Mouse (Mus musculus) A20 (cell line): ENCODE measurements around the gene Ncoa3.
A peak's percentile ranks its signal among the peaks of the same experiment; 100 is the strongest.

Source experiments
- DNase-seq: peaks from one replicate; pipeline ENCODE4 v3.0.0-alpha.2; 2011; ENCODE audit warnings: low read depth, low spot score

The Ncoa3 gene

DNA sequence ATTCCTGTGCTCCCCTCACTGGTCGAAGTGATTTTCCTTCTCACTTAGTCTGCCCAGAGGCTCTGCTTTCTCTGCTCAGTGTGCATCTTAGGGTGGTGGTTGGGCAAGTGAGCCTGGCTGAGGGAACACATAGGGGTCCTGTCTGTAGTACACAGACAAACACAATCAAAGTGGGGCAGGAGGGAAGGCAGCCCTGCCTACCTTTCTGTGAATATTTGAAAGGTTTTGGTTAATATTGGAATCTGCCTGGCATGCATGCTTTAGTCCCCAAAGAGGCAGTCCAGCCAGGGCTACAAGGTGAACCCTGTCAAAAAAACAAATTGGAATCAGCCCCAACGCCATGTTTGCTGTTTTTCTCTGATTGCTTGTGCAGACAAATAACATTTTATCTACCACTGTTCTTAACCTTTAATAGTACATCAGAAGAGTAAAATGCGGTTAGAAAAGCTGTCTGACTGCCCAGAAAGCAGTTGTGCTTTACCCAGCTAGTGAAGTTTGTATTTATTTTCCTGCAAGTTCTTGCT lies 42.6 kb downstream of the Ncoa3 start:
- DNase-seq, result no peak

GRCm38 (mm10) chr2:166035725-166036124 lies 43.3 kb downstream of the Ncoa3 start:
- DNase-seq, result peak; percentile 83

- no peak for DNase-seq
These were observed 47.2 kb downstream of the Ncoa3 start for GRCm38 (mm10) chr2:166039681-166040080.

GRCm38 (mm10) chr2:166042542-166042941 lies 50.1 kb downstream of the Ncoa3 start:
- no peak for DNase-seq

GRCm38 (mm10) chr2:166045006-166045405 lies 52.6 kb downstream of the Ncoa3 start:
- DNase-seq, result peak; percentile 23

- DNase-seq, result peak; percentile 69
These were observed 53.4 kb downstream of the Ncoa3 start for GRCm38 (mm10) chr2:166045549-166046501.

DNA sequence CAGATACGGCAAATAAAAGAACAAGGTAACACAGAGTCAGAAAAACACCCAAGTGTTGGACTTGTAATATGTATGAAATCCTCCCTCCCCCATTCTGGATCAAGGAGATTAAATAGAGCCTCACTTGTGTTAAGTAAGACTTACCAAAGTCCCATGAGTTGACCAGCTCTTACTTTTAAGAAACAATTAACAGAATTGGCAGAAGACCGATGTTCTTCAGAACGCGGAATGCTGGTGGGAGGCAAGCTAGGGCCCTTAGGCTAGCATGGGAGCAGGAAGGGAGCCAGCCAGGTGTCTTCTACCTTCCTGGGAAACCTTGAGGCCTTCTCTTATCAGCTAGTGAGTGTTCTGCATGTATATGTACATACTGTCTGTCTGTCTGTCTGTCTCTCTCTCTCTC lies 55.5 kb downstream of the Ncoa3 start:
- no peak for DNase-seq

DNA sequence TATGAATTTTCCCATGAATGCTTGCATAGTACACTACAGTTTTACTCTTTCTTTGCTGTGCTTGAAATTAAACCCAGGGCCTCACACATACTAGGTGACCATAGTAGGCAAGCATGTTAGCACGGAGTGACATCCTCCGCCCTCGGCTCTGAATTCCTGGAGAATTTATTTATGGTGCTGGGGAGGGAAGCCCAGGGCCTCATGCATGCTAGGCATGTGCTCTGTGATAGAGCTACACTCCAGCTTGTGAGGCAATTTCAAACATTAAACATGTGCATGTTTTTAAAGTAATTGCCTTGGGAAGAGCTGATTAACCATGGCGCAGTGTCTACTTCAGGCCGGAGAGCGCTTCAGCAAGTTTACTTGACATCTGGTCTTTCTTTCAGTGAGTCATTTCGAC lies 56.4 kb downstream of the Ncoa3 start:
- no peak for DNase-seq

GRCm38 (mm10) chr2:166051421-166051820 lies 59.0 kb downstream of the Ncoa3 start:
- no peak for DNase-seq

DNA sequence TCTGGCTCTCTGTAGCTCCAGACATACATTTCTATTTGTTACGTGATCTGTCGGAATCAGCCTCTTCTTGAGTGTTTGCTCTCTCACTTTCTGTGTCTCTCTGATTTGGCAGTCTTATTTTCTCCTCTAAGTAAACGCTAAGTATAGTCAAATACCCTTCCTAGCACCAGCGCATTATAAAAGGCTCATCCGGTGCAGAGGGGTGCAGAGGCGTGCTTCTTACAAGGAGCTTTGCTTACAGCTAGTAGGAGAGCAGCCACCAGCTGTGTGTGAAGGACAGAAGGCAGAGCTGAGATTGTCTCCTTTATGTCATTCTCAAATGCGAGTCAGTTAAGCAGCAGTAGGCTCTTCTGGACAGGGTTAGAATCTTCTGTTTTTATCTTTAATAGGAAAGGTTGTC lies 59.5 kb downstream of the Ncoa3 start:
- DNase-seq, result no peak

- DNase-seq, result no peak
These were observed 61.6 kb downstream of the Ncoa3 start for GRCm38 (mm10) chr2:166054002-166054539.

DNA sequence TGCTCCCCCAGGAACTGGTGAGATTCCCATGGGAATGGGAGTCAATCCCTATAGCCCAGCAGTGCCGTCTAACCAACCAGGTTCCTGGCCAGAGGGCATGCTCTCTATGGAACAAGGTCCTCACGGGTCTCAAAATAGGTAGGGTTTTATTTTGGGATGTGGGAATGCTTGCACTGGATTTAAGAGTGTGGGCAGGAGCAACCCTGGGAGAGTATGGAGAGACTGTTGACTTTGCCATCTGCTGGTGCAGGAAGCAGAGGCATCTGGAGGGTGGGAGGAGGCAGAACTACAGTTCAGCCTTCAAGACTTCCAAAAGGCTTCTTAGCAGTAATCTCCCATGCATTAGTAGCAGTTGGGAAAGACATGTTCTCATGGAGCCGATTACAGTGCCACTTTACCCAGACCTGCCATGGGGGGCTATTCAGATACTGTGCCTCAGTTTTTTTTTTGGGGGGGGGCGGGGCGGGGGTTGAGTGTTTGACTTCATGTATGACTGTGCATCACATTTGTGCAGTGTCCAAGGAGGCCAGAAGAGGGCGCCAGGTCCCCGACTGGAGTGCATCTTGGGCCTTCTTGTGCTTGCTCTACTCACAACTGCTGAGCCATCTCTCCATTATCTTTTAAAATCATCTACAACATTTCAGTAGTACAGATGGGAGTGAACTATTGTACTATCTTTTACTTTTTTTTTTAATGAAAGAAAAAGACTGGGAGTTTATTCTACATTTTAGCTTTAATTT lies 67.4 kb downstream of the Ncoa3 start:
- DNase-seq, result peak; percentile 56

GRCm38 (mm10) chr2:166062008-166062407 lies 69.6 kb downstream of the Ncoa3 start:
- DNase-seq, result no peak

DNA sequence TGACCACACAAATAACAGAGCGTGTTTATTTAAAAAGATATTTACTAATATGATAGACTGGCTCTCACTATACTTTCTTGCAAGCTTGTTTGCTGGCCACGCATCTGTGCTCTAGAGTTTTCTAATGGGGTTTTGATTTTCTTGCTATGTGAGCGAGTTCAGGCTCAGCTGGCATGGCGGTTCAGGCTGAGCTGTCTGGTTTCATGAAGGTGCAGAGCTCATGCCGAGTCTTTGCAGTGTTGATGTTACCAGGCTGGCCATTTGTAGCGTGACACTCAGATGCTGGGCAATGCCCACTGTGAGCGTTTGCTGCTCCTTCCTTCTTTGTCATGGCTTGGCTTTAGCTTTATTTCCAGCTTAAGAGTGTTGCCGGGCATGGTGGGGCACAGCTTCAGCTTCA lies 70.0 kb downstream of the Ncoa3 start:
- DNase-seq, result no peak

- no peak for DNase-seq
These were observed 74.0 kb downstream of the Ncoa3 start for GRCm38 (mm10) chr2:166066434-166066833.

GRCm38 (mm10) chr2:166068261-166068660 lies 75.8 kb downstream of the Ncoa3 start:
- no peak for DNase-seq

GRCm38 (mm10) chr2:166069164-166069563 lies 76.7 kb downstream of the Ncoa3 start:
- no peak for DNase-seq

- DNase-seq, result no peak
These were observed 77.3 kb downstream of the Ncoa3 start for GRCm38 (mm10) chr2:166069738-166070137.

DNA sequence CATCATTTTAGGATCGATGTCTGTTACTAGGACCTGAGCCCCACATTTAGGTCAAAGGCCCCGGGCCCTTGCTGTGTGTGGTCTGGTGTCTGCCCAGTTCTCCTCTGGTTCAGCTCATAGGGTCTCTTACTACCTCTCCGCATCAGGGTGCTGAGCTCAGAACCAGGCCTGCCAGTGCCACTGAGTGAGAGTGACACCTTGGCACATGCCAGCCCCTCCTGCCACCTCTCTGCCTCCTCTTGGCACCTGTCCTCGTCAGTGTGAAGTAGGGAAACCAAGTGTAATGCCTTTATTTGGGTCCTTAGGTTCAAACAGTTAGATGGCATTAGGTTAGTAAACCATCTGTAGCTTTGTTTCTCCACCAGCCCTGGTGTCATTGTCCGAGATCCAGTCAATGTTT lies 79.0 kb downstream of the Ncoa3 start:
- no peak for DNase-seq

DNA sequence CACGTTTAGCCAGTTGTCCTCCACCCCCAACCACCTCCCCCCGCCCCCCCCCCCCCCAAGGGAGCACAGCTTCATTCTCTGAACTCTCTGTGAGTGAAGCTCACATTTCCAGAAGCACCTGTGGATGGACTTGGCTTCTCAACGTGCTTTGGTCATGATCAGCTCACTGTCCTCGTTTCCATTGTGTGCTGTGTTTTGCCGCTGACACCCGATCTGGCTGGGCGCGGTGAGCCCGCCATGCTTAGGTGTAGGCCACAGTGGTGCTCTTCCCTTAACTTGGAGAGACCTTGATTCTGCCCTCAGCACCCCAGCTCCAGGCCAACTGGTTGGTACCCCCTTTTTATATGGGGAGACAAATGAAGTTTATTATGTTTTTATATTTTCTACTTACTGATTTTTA lies 79.5 kb downstream of the Ncoa3 start:
- no peak for DNase-seq

- no peak for DNase-seq
These were observed 80.6 kb downstream of the Ncoa3 start for GRCm38 (mm10) chr2:166073082-166073481.

DNA sequence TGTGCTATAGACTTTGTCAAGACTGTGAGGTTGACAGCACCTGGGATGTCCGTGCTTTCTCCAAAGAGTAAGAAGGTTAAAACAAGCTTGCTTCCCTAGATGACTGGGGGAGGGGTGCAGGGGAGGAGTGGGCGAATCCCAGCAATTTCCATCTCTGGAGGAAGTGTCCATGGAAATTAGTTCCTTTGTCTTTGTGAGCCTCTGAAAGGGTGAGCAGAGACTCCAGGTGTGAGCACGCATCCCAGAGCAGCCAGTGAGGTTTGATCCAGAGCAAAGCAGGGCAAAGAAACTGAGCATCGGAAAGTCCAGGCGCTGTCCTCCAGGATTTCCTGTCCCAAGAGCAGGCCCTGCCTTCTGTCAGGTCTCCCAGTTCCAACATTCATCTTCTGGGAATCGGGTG lies 81.9 kb downstream of the Ncoa3 start:
- no peak for DNase-seq
